Mouse (Mus musculus) adipocyte (in vitro differentiated cells): ENCODE measurements around the gene Eif5.

ENCODE experiments used
- DNase-seq: peaks from one replicate; pipeline ENCODE4 v3.0.0-alpha.2; 2016; ENCODE audit warnings: low spot score

The Eif5 gene

GRCm38 (mm10) chr12:111565363-111565762 lies 27.5 kb downstream of the Eif5 start:
- no peak for DNase-seq

- DNase-seq = no peak
Observed at GRCm38 (mm10) chr12:111568836-111569235, 31.0 kb downstream of the Eif5 start.

GRCm38 (mm10) chr12:111572406-111572805 lies 34.6 kb downstream of the Eif5 start:
- DNase-seq = no peak

- no peak for DNase-seq
Observed at GRCm38 (mm10) chr12:111573315-111573714, 35.5 kb downstream of the Eif5 start.

- DNase-seq = peak; percentile 93
Observed at GRCm38 (mm10) chr12:111574074-111574886, 36.5 kb downstream of the Eif5 start, which contains the start of gene Mark3. Gene Mark3, plus strand, starts transcription at chr12:111574523.

GRCm38 (mm10) chr12:111574887-111575838 lies 37.3 kb downstream of the Eif5 start:
- peak; percentile 60 for DNase-seq

- no peak for DNase-seq
Observed at GRCm38 (mm10) chr12:111583058-111583457, 45.2 kb downstream of the Eif5 start.

- DNase-seq = no peak
Observed at GRCm38 (mm10) chr12:111584401-111584800, 46.6 kb downstream of the Eif5 start.

- DNase-seq = no peak
Observed at GRCm38 (mm10) chr12:111587252-111587651, 49.4 kb downstream of the Eif5 start.

GRCm38 (mm10) chr12:111592407-111593021 lies 54.7 kb downstream of the Eif5 start:
- DNase-seq = no peak

GRCm38 (mm10) chr12:111593775-111594174 lies 56.0 kb downstream of the Eif5 start:
- DNase-seq = no peak
